Mouse (Mus musculus) spleen, embryonic (tissue): Measurements from ENCODE around the gene Pdzk1.

Experiments used
- CTCF ChIA-PET: fragments of 350-600 bp; sonication (Branson Sonifier 250); formaldehyde crosslinking; loops from one replicate; lab custom pipeline; 2022; lab: Charles Lee

Gene Pdzk1

DNA sequence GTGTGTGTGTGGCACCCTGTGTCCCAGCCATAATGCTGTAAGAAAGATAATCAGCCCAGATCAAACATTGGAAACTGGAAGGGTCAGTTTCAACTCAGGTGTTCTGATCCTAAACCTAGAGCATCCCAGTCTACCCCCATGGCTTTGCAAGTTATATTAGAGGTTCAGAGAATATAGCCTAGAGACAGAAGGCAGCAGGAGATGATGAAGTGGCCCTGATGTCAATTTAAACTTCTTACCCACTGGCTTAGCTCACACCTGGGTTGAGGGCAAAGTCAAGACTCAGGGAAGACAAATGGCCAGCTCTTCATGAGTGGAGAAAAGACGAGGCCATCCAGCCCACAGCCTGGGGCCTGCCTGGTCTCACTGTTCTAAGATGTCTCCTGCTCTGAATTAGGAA is at the start of gene Pdzk1, which contains the start of gene Cd160:
Pdzk1 (plus strand) TSS at position 301 of the 400 bp plus-strand sequence.
Cd160 (minus strand) TSS at position 368 of the 400 bp plus-strand sequence.
- CTCF ChIA-PET: no interaction called here

DNA sequence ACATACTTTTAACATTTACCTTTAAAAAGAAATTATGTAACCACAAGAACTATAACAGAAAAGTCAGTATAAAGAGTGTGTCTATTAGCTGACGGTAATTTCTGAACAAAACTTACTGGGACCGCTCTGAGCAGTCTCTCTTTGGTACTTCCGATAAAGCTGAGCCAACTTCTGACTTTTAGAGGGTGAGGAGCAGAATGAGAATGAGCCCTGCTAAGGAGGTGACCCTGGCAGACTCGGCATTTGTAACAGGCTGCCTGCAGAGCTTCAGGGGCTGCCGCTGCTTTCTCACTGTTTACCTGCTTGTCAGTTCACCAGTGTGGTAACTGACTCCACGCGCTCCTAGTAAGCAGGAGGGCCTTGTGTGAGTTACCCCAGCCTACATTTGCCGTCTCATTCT is 46.8 kb upstream of the Pdzk1 start:
- CTCF ChIA-PET: no interaction called here

DNA sequence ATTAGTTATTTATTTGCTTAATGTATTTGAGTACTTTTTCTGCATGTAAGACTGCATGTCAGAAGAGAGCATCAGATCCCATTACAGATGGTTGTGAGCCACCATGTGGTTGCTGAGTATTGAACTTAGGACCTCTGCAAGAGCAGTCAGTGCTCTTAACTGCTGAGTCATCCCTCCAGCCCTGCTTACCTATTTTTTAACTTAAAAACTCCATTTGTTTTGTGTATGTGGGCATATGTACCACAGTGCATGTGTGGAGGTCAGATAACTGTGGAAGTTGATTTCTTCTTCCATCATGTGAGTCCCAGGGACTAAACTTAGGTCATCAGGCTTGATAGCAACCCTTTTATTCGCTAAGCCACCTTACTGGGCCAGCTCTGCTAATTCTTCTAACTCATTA is 41.3 kb upstream of the Pdzk1 start:
- CTCF ChIA-PET: no interaction called here

GRCm38 (mm10) chr3:96788506-96788905 is 40.6 kb upstream of the Pdzk1 start:
- CTCF ChIA-PET: interaction anchor here (0.6 kb wide), 1 partner anchor 1479 kb away, joined by 5 read pairs; no protein-coding TSS in a partner anchor

DNA sequence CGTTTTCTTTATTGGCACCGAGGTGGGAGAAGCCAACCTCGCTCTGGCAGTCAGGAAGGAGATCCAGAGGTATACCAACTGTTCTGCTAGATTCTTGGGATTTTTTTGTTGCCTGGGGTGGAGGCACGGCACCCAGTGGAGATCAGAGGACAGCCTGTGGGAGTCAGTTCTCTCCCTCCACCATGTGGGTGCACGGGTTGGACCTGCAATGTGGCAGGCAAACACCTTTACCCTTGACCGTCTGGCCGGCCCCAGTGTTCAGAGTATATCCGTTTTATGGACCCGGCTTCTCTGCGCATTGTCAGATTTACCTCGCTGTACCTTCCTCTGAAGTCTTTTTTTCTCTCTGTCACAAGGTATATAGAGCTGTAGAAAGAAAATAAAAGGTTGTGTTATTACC is 28.8 kb upstream of the Pdzk1 start:
- CTCF ChIA-PET: interaction anchor here (0.6 kb wide), 1 partner anchor 105 kb away, joined by 3 read pairs; no protein-coding TSS in a partner anchor

DNA sequence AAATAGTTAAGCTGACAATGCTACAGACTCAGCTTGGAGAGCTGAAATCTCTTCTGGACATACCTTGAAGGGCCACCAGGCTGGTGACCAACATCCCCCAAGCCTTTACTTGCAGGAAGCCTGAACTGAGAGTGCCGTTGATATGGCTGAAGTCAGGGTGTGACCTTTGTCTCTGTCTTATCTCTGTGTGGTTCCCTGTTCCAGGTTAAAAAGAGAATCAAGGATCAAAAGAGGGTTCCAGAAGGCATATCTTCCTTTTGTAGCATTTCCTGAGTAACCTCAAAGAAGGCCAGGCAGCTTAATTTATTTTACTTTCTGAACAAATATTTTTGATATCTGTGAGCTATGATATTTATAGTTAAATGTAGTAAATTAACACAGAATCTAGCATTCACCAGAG is 26.9 kb upstream of the Pdzk1 start:
- CTCF ChIA-PET: no interaction called here

- CTCF ChIA-PET: no interaction called here
Observed at GRCm38 (mm10) chr3:96808136-96808535, 20.9 kb upstream of the Pdzk1 start.

DNA sequence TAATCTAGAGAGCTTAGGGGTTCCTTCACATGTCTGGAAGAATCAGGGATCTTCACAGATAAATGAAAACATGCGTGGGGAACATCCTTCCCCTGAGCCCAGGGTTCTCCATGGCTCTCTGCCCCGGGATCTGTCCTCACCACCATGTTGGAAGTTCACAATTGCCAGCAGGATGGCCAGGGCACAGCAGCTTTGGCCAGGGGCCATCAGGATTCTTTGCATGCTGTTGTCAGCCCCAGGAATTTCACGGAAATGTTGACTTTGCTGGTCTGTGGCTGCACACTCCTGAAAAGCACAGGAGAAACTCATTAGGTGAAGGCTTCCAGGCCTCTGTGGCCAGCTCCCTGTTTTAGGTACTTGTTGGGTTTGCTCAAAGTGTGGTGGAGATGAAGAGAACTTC is 20.4 kb upstream of the Pdzk1 start:
- CTCF ChIA-PET: no interaction called here

DNA sequence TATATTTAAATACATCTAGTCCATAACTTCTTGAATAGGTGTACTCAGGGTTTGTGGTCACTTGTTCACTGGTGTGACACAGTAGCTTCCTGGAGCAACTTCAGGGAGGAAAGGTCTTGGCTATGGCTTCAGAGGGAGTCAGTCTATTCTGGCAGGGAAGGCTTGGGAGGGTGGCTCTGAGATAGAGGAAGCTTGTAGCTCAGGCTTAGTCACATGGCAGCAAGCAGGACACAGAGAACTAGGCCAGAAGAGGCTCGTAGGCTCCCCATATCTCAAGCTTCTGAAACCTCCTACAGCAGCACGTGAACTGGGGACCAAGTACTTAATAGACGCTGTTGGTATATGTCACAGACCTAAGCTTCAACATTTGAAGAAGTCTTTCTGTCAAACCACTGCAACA is 17.9 kb upstream of the Pdzk1 start:
- CTCF ChIA-PET: no interaction called here

GRCm38 (mm10) chr3:96812395-96813091 is 16.5 kb upstream of the Pdzk1 start:
- CTCF ChIA-PET: interaction anchor here (0.5 kb wide), 1 partner anchor 37 kb away, joined by 3 read pairs; no protein-coding TSS in a partner anchor

GRCm38 (mm10) chr3:96813106-96813505 is 16.0 kb upstream of the Pdzk1 start:
- CTCF ChIA-PET: no interaction called here

DNA sequence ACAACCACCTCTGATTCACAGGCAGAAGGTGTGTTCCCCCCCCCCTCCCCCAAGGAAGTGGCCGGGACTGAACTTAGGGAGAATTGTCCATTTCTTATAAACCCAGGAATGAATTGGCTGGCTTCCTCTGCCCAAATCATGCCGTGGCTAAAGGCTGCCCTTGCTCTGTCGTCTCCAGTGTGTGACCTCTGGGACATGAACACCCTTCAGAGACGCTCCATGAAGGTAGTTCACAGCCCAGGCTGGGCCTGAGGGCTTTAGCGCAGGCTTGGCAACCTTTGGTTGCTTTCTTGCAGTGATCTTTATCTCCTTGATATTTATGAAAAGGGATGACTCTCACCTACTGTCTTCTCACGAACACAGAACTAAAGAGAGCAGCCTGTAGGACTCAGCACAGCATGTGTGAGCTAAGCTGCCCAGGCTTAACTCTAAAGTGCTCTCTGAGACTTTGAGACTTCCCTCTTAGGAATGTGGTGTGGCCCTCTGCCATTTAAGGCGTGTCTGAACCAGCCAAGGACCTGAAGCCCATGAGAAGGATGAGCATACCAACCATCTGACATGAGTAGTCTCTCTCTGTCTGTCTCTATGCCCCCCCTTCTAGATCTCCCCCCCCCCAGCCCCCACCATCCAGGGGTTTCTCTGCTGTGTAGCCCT is 15.4 kb upstream of the Pdzk1 start:
- CTCF ChIA-PET: no interaction called here

GRCm38 (mm10) chr3:96814342-96814741 is 14.7 kb upstream of the Pdzk1 start:
- CTCF ChIA-PET: no interaction called here

DNA sequence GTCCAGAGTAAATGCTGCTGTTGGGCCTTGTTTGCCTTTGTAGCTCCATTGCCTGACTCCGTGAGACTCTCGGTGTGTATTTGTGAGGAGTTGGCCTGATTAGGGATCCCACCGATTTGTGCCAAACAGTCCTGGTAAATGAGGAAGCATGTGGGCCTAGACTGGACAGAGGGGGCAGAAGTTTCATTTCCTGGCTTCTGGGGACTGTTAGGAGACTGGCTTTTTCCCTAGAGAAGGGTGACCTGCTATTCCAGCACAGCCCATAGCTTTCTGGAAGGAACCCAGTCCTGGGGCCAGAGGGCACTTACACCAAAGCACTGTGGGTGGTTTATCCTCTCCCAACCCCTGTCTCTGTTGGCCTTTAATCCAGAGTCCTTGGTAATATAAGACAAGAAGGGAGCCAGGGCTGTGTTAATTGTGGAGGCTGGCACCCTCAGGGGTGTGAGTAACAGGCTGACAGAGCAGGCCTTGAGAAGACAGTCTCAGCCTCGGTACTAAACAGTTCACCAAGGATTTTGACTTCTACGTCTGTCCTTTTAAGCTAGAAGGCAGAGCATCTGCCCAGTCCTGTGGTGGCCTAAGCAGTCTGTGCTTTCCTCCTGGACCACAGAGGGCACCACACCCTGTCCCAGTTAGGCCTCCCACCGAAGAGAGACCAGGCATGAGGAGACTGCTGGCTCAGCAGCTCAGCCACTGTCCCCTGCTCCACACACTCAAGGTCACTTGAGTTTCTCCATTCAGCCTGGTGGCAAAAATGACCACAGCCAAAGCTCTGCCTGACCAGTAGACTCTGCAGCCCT is 8.8 kb upstream of the Pdzk1 start:
- CTCF ChIA-PET: no interaction called here

- CTCF ChIA-PET: no interaction called here
Observed at GRCm38 (mm10) chr3:96821581-96821980, 7.5 kb upstream of the Pdzk1 start.

DNA sequence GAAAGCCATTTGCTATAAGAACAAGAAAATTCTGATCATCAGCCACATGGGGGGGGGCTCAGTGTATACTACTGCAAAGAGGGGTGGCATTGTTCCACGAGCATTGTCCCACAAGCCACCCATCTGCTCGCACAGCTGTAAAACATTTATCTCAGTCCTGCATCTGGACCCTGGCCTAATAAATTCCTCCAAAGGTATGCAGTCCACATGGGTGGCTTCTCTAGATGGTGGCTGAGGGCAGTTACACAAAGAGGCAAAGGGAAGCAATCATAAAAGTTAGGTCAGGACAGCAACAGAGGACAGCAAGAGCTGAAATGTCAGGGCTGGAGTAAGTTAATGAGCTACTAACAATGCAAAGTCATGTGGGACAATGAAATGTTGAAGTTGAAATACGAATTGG is 5.4 kb upstream of the Pdzk1 start:
- CTCF ChIA-PET: no interaction called here

GRCm38 (mm10) chr3:96824614-96825013 is 4.5 kb upstream of the Pdzk1 start:
- CTCF ChIA-PET: interaction anchor here (0.5 kb wide), 1 partner anchor 147 kb away, joined by 3 read pairs; no protein-coding TSS in a partner anchor

DNA sequence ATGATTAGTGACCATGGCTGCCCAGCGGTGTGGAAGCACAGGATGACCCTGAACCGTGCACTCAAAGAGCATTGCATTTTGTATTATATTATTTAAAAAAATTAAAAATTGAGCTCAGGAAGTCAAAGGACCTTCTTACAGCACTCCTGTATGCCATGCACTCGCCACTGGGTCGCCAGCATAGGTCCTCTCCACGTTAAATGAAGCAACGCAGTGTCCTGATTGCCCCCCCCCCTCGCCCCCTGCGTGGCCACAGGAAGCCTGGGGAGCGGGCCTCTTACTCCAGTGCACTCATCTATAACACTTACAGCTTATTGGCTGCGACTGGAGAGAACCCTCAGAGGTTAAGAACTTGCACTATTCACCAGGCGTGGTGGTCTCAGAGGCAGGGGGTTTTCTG is 3.8 kb upstream of the Pdzk1 start:
- CTCF ChIA-PET: interaction anchor here (0.5 kb wide), 1 partner anchor 147 kb away, joined by 3 read pairs; no protein-coding TSS in a partner anchor

DNA sequence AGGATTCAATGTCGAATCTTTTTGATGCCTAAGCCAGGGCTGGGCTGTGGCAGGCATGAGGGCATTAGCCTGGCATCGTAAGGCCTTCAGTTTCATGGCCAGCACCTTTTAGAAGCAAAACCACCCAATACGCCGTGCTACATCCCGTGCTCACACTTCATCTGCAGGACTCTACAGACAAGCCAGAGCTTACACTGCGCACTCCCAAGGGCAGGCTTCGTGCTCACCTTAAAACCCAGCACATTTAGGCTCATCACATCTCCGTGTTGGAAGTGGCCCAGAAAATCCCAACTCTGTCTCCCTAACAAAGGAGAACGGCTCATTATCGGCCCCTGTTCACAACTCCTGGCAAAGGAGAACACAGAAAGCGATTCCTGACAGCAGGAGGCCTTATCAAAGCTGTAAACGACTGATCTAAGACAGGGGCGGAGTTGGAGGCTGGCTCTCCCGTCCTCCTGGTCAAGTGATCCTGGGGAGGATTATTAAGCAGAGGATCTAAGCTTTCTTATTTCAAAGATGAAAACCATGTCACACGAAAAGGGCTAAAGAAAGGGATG is 698 bp upstream of the Pdzk1 start:
- CTCF ChIA-PET: no interaction called here

DNA sequence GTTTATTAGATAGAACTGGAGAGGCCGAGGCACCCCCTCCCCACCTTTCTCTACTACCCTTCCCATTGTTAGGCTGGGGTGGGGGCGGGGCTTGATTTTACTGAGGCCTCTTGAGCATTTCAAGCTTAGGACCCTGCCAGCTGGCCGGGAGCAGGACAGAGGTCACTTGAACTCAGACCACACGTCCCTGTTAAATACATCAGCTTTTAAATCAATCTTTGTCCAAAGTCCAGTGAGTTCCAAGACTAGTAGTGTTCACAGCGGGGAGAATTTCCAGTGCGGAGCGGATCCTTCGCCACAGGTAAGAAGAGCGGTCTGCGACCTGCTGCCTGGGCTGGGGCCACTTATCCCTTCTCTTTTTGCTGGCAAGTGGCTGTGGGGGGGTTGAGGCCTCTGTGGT is 772 bp downstream of the Pdzk1 start:
- CTCF ChIA-PET: no interaction called here

- CTCF ChIA-PET: no interaction called here
Observed at GRCm38 (mm10) chr3:96832930-96833329, 3.8 kb downstream of the Pdzk1 start.
